Mouse (Mus musculus): ENCODE results near the gene Sh2d3c.

Sh2d3c gene

DNA sequence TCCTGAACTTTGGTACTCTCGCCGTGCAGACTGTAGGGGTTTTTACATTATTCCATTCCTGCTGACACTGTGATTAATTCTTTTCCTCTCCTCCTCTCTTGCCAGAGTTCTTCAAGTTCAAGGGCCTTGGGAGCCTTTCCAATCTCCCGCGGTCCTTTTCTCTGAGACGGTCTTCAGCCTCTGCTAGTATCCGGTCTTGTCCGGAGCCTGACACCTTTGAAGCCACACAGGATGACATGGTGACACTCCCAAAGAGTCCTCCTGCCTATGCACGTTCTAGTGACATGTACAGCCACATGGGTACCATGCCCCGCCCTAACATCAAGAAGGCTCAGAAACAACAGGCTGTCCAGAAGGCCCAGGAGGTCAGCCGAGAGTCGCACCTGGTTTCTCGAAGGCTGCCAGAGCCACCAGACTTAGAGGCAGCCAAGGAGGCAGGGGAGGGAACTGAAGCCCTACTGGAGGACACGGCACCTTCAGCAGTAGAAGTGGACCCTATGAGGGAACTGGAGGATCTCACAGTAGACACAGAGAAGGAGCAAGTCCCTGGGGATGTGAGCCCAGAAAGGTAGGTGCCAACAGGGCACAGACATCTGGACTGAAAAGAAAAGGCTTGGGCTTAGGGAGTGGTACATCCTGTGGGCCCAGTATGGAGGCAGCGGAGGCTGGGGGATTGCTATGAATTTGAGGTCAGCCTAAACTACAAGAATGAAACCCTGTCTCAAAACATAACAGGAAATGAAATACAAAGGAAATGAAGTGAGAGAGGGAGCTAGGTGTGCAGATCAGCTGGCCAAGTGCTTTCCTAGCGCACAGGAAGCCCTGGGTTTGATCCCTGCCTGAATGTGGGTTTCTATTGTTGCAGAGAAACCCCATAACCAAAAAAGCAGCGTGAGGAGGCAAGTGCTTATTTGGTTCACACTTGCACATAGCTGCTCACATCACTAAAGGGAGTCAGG is 4.3 kb downstream of the Sh2d3c start:
- no peak for DNase-seq (ENCODE audit: low read depth, low spot score)

DNA sequence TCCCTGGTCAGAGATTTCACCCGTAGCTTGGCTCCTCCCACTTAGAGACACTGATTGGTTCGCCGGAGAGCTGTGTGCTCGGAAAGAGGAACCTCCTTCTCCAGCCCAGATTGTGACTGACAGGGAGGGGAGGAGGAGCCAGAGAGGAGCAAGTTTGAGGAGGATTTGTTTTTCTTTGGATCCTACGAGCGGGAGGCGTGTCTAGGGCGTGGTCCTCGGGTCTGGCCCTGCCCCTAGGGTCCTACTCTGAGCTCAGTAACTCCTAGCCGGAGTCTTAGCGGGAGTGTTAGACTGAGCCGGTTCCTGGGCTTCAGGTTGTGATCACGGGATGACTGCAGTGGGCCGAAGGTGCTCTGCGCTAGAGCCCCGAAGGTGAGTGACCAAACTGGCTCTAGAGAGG is 6.6 kb downstream of the Sh2d3c start:
- peak; percentile 98 for DNase-seq (ENCODE audit: low read depth, low spot score)

DNA sequence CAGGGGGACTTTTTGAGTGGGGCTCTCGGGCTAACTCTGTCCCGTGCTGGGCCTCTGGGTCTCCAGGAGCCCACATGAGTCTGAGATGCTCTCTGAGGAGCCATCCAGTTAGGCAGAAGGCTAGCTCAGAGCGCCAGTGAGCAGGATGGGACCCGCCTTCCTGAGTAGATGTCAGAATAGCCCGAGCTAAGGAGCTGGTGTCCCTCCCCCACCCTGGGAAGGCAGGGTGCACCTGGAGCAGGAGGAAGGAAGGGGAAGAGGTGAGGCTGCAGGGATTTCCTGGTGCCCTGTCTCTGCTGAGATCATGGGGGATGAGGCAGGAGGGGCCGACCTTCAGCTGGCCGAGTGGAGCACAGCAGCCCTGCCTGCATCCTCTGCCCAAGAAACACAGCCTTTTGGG is 7.6 kb downstream of the Sh2d3c start:
- no peak for DNase-seq (ENCODE audit: low read depth, low spot score)

DNA sequence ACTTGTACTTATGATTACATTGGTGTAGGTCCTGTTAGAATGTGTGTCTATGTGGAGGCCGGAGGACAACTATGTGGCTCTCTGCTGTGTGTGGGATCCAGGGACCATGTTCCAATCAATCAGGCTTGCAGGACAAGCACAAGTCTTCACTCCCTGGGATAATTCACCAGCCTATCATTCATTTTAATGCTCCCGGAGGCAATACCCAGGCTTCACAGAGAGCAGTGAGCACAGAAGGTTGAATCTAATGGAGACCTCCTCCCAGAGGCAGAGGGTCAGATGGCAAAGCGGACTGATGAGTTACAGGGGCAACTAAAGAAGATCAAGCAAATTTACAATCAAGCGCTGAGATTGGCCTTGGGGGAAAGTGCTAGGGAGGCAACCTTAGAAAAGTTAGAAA is 8.7 kb downstream of the Sh2d3c start:
- DNase-seq (ENCODE audit: low read depth, low spot score), result no peak

DNA sequence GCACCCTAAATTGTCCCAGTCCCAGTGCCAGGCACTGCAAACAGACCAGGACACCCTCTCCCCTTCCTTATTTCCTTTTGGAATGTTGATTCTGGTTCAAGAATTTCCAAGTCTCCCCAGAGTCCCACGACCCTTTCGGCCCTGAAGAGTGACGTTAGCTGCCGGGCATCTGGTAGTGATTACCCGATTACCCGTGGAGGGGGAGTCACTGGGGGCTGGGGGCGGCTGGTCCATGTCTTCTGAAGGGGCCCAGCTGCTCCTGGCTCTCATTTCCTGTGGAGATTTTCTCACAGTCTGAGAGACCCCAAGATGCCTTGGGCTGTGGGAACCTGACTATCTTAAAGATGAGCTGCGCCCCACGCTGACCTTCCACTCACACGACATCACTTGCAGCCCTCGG is 10.0 kb downstream of the Sh2d3c start:
- DNase-seq (ENCODE audit: low read depth, low spot score), result no peak

DNA sequence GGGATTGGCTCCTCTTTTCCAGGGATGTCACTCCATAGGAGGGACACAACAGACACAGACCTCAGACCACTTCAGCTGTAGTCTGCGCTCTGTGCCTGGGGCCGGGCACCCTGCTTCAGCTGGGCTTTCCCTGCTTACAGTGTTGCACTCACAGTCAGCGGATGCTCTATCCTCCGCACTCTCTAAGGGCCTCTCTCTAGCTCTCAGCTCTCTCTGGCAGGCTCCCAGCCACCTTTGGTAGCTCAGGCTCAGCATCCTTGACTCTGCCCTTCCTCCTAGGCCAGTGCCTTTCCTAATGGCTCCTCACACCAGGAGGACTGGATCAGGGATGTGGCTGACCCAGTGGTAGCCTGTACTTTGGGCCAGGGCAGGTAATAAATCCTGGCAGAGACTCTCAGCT is 11.1 kb downstream of the Sh2d3c start:
- no peak for DNase-seq (ENCODE audit: low read depth, low spot score)

DNA sequence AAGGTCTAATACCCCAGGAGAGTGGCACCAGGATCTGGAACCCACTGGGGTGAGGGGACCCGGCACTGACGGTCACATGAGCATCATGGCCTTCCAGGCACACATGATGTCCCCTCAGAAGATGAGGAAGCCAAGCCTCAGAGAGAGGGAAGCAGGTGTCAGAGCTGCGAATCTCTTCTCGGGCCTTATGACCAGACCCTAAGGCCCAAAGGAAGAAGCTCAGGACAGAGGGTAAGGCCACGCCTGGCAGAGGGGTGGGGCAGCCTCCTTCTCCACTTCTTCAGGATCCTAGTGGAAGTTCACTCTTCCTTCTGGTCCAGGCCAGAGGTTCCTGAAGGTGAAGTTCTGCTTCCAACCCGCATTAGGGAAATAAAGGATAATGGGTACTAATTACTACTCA is 11.8 kb downstream of the Sh2d3c start:
- no peak for DNase-seq (ENCODE audit: low read depth, low spot score)

DNA sequence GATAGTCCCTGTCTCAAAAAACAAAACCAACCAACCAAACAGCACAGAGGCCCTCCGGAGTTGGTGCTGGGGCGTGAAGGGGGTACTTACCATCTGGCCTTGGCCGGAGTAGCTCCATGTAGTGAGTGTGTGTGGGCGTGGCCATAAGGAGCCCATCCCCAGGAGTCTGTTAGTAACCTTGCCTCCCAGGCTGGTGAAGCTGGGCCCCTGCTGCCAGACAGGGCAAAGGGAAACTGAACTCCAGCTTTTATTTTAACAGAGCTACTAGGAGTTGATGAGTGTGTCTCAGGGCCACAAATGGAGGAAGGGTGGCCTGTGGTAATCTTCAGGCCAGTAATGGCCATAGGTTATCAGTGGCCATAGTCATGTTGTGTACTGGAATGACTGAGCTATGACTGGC is 13.6 kb downstream of the Sh2d3c start:
- DNase-seq (ENCODE audit: low read depth, low spot score), result no peak

DNA sequence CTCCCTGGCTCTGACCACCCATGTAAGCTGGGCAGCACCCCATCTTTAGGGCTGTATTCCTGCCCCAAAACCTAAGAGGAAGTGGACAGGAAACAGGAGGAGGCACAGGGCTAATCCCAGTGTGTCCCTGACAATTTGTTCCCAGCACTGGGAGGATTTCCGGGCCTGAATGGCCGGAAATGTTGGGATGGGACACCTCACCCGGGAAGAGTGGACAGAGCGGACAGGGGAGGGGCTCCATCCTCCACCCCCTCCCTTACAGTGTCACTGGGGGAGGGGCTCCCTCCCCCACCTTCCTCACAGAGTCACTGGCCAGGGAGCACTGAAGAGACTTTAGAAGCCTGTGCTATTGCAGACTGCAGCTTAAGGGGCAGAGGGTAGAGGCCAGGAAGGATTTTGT is 14.1 kb downstream of the Sh2d3c start:
- DNase-seq (ENCODE audit: low read depth, low spot score), result no peak

DNA sequence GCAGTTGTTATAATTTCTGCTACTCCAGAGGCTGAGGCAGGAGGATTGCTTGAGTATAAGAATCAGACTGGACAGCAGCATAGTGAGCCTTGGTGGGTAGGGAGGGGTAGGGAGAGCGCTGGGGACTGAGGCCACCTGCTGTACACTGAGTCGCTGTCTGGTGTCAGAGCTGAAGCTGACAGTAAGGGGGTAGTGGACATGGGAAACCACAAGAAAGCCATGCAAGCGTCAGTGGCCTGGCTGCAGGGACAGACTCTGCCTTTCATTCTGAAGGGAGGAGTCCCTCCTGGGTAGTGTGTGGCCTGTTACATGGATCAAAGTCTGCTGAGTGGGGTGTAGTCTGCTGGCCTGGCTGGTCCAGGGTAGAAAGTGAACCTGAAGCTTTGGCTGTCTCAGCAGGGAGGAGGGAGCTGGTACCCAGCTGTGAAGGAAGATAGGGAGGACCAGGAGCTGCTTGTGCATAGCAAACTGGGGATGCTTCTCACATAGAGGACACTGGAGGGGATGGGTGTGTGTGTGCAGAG is 15.5 kb downstream of the Sh2d3c start:
- DNase-seq (ENCODE audit: low read depth, low spot score), result no peak

DNA sequence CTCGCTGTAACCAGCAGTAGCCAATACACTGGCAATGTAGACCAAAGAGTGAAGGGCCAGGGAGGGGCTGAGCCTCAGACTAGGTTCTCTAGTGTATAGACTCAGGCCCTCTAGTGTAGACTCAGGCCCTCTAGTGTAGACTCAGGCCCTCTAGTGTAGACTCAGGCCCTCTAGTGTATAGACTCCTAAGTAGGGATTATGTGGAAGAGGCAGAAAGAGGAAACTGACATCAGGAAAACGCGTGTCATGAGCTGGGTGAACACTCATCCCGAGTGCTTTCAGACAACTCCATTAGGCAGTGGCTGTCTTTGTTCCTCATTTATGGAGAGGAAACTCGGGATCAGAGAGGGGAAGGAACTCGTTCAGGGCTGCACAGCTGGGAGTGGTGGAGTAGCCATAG is 16.2 kb downstream of the Sh2d3c start:
- no peak for DNase-seq (ENCODE audit: low read depth, low spot score)

DNA sequence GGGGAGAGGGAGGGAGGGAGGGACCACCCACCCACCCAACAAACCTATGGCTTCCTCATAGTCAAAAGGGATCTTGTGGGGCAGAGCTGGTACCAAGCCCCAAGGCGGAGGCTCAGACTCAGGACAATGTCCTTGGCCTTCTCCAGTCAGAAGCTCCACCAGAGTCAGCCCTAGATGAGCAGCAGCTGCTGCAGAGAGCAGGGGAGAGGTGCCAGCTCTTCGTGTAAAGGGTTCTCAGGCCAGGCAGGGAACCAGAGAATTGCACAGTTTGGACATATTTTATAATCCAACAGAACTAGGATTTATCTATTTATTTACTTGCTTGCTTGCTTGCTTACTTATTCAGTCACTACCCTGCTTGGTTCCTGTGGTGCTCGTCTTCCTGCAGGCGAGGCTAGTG is 18.5 kb downstream of the Sh2d3c start:
- no peak for DNase-seq (ENCODE audit: low read depth, low spot score)

DNA sequence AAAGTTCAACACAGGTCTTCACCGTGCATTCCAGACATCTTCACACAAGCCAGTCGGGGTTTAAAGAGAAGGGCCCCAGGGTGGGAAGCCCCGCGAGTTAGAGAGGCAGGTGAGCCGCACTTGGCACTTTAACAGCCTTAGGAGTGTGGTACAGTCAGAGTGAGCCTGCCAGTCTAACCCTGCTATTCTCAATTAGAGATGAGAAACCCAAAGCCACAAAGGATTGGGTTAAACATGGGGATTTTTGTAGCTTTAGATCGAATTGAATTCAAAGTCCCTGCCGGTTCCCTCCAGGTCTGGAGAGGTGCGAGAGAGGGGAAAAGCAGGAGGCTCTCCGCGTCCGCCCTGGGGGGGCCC is 20.0 kb downstream of the Sh2d3c start, which contains the start of gene 6330409D20Rik:
6330409D20Rik (minus strand) TSS at position 101 of the 357 bp plus-strand sequence.
- no peak for DNase-seq (ENCODE audit: low read depth, low spot score)

DNA sequence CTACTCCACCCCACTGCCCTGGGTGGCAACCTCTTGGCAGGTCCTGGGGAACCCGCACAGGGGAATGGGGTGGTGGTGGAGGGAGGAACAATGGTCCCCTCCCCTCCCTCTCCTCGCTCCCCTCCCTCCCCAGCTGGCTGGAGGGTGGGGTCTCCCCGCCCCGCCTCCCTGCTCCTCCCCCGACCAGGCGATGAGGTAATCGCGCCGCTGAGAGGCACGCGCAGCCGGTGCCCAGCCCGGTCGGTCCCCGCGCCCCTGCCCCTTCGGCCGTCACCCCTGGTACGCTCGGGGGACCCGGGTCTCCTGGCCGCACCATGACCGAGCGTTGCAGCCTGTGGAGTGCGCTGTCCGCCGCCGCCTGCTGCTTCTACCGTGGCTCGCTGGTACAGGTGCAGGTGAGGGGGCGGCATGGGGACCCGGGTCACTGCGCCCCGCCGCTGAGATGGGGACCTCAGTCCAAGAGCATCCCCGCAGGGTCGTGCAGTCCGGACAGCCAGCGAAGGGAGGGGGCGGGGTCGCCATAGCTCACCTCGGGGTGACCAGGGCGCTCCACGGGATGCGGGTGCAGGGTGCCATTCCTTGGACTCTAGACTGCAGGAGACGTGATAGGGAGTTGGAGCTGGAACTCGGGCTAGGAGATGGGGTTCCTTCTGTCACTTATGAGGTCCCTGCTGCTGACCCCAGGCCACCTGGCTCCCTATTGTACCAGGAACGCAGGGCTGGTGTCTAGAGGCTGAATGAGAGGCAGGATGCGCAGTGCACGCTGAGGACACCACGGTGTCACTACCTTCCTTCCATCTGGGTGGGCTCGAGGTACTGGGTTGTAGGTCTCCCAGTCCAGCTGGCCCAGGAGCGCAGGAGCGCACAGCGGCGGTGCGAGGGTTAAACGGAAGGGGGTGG is 20.7 kb downstream of the Sh2d3c start:
- DNase-seq (ENCODE audit: low read depth, low spot score), result no peak

DNA sequence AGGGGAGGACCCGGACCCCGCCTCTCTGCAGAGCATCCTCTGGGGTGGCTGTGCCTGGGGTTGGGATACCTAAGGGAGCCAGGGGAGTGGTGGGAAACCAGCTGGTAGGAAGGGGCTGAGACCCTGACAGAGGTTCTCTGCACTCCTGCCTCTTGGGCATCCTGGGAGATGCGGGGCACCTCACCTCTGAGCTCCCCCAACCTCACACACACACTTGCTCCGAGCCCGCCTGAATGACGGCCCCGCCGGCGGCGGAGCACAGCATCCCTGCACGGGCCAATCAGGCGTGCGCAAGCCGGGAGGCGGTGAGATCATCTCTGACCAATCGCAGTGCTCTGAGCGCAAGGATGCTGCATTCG is 21.3 kb downstream of the Sh2d3c start:
- DNase-seq (ENCODE audit: low read depth, low spot score), result no peak

DNA sequence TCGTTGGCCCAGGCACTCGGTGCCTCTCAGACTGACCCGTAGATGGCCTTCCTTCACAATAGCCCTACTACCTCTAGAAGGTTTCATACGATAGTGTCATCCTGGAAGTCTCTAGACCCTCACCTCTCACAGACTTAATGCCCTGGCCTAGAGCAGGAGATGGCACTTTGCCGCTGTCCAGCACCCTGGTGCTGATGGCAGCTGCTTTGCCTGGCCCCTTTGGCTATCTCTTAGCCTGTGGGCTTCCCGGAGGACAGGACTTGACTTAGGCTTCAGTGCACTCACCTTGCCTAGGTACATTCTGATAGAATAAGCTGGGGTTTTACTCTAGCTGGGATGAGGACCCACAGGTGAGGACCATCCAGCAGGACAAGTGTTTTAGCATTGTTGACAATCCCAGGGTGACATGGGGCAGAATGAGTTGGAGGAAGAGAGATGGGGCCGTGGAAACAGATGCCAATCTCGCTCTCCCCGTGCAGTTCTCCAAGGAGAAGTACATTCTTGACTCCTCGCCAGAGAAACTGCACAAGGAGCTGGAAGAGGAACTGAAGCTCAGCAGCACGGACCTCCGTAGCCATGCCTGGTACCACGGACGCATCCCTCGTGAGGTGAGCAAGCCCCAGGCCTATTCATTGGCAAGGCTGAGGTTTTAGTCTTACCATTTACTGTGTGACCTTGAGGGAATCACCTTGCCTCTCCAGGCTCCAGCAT is 23.6 kb downstream of the Sh2d3c start:
- no peak for DNase-seq (ENCODE audit: low read depth, low spot score)

DNA sequence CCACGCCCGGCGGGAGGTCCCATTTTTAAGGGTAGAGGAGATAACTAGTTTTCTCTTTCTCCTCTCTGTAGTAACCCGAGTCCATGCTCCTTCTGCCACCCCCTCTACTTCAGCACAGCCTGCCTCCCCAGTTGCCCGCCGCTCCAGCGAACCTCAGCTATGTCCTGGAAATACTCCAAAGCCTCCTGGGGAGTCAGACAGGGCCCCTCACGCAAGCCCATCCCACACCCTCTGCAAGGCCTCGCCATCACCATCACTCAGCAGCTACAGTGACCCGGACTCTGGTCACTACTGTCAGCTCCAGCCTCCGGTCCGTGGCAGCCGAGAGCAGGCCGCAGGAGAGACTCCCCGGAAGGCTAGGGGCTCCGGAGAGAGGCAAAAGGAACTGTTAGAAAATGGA is 28.2 kb downstream of the Sh2d3c start:
- DNase-seq (ENCODE audit: low read depth, low spot score), result no peak

DNA sequence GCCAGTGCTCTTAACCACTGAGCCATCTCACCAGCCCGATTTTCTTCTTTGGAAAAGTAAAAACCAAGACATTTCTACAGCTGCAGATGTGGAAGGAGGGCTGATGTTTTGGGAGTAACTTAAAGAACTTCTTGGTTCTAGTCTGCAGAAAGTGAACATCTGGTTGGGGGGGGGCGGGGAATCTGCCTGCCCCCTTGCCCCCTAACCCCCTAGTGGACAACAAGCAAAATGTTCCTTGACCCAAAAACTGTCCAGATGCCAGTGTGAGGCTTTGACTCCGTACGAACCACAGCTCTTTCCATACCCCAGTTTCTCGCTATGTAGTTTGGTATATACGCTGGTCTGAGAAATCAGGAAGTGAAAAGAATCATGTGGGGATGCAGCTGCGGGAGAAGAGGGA is 29.3 kb downstream of the Sh2d3c start:
- DNase-seq (ENCODE audit: low read depth, low spot score), result no peak

DNA sequence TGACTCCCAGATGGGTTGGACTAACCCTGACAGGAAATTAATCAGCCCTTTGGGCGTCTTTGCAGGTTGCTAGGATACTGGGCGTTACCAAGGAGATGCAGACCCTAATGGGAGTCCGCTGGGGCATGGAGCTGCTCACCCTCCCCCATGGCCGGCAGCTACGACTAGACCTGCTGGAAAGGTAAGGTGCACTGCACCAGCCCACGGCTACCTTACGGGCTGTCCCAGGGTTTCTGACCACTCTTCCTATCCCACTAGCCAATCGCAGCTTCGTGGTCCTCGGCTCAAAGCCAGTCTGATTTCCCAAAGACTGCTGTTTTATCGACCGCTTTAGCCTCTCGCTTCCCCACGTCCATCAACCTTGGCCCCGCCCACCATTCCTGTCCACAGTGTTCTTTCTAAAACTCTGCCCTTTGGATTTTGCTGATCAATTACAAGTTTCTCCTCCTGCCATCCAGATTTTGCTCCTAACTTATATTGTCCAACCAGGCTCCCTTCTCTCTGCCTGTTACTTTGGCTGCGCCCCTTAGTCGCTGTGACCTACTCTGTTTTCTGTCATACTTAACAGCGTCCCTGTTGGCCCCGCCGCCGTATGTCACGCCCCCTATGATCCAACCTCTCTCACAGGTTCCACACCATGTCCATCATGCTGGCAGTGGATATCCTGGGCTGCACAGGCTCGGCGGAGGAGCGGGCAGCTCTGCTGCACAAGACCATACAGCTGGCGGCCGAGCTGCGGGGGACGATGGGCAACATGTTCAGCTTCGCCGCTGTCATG is 30.2 kb downstream of the Sh2d3c start:
- no peak for DNase-seq (ENCODE audit: low read depth, low spot score)

DNA sequence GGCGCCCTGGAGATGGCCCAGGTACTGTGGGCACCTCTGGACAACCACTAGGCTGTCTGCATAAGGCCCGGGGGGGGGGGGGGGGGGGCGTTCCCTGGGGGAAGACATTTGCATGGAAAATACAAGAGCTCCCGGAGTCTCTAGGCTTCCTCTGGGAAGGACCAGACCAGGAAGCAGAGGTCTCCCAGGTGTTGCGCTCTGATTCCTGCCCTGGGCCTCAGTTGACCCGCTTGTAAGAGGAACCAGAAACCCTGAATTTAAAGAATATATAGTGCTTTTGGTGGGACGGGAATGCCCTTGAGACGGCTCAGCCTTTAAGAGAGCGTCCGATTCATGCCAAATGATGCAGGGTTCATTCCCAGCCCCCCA is 30.8 kb downstream of the Sh2d3c start:
- DNase-seq (ENCODE audit: low read depth, low spot score), result no peak

DNA sequence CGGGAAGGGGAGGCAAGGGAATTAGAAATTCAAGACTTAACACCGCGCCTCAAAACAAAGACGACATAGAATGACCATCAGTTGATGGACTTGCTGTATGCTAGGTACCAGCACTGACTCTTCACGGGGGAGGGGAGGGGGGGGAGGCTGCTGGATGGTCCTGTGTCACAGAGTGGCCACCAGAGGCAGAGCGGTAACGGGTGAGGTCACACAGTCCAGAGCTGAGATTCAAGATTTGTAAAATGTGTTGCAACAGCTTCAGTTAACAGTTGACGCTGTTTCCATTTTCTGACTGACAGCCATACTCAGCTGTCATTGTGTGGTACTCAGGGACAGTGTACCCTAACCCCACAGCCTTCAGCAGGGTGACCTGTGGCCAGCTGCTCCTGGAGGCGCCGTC is 31.3 kb downstream of the Sh2d3c start:
- DNase-seq (ENCODE audit: low read depth, low spot score), result no peak
